28 mouse cellular contexts compared by ENCODE assay signal in the genomic region with DNA sequence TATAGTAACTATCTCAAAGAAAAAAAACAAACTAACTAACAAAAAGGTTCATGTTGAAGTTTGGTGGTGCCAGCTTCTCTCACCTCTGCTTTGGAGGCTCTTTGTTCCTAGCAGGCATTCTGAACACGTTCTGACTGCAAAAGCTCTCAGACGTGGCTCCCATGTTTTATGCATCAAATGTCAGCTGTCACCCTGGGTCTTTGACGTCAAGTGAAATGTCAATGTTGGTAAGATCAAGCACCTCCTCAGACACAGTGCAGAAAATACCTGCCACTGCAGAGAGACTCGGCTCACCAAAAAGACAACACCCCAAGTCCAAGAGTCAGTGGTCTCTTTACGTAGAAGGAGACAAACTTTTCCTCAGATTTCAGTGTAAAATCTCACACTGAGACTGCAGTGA. TPM values are rescaled to one million over a fixed set of nuclear protein-coding genes. Genes with fewer than 3 reads are reported as not detected.
"Had no signal": no experiment of that assay in that cellular context is flagged by ENCODE, and none has a peak within 500 bp of the region (broad histone marks: within the 10 kb centered on the region; RNA-seq: fewer than 3 reads in every experiment).

No protein-coding gene starts in this region.

- H3K9me3 ChIP-seq: embryonic facial prominence, embryonic 10.5 days; embryonic facial prominence, embryonic 12.5 days; embryonic facial prominence, embryonic 13.5 days; embryonic facial prominence, embryonic 15.5 days; forebrain, embryonic 10.5 days; forebrain, embryonic 12.5 days; forebrain, embryonic 13.5 days; forebrain, embryonic 15.5 days had no signal

- ATAC-seq: forebrain, embryonic 13.5 days; forebrain, embryonic 14.5 days; forebrain, embryonic 15.5 days; forebrain, embryonic 16.5 days; forebrain, postnatal 0 days had no signal

- DNase-seq: cerebellum, adult 8-10 months; cerebellum, adult 9-10 months; cerebellum, adult 9-11 months; cerebellum, postnatal 10 days; cerebellum, postnatal 14 days; cerebellum, postnatal 25 days; cerebellum, postnatal 36 days; embryo, embryonic 11 days; forebrain, postnatal 0 days; gastrocnemius, postnatal 10 days; gastrocnemius, postnatal 14 days; gastrocnemius, postnatal 25 days; gastrocnemius, postnatal 36 days; heart, adult 18-20 months; heart, adult 2 months had no signal

- H3K36me3 ChIP-seq: embryonic facial prominence, embryonic 10.5 days; embryonic facial prominence, embryonic 12.5 days; embryonic facial prominence, embryonic 13.5 days; embryonic facial prominence, embryonic 15.5 days; forebrain, embryonic 10.5 days; forebrain, embryonic 12.5 days; forebrain, embryonic 15.5 days had no signal

- H3K4me1 ChIP-seq: embryonic facial prominence, embryonic 15.5 days; forebrain, embryonic 13.5 days; forebrain, embryonic 15.5 days had no signal

- H3K27ac ChIP-seq: embryonic facial prominence, embryonic 10.5 days; embryonic facial prominence, embryonic 12.5 days; embryonic facial prominence, embryonic 13.5 days; embryonic facial prominence, embryonic 15.5 days; forebrain, embryonic 10.5 days; forebrain, embryonic 12.5 days; forebrain, embryonic 13.5 days; forebrain, embryonic 15.5 days; heart, adult 2 months had no signal

- H3K9ac ChIP-seq: embryonic facial prominence, embryonic 12.5 days; embryonic facial prominence, embryonic 13.5 days; embryonic facial prominence, embryonic 15.5 days; forebrain, embryonic 12.5 days; forebrain, embryonic 13.5 days; forebrain, embryonic 15.5 days; forebrain, postnatal 0 days had no signal

- H3K27me3 ChIP-seq: embryonic facial prominence, embryonic 12.5 days; embryonic facial prominence, embryonic 13.5 days; embryonic facial prominence, embryonic 15.5 days; forebrain, embryonic 12.5 days; forebrain, embryonic 13.5 days; forebrain, embryonic 15.5 days had no signal

- H3K4me3 ChIP-seq: embryonic facial prominence, embryonic 10.5 days; embryonic facial prominence, embryonic 12.5 days; embryonic facial prominence, embryonic 13.5 days; embryonic facial prominence, embryonic 15.5 days; erythroblast, embryonic 14.5 days; forebrain, embryonic 10.5 days; forebrain, embryonic 12.5 days; forebrain, embryonic 13.5 days; forebrain, embryonic 15.5 days; heart, adult 2 months had no signal

- H3K4me2 ChIP-seq: embryonic facial prominence, embryonic 12.5 days; embryonic facial prominence, embryonic 13.5 days; embryonic facial prominence, embryonic 15.5 days; forebrain, embryonic 12.5 days; forebrain, embryonic 13.5 days; forebrain, embryonic 15.5 days had no signal

RNA-seq across cellular contexts. Expression of gene Eva1c, which starts 48.0 kb away (rescaled TPM):
- total RNA-seq: common myeloid progenitor, adult 5-6 weeks; granulocyte monocyte progenitor cell, adult 5-6 weeks had no signal
